Mouse (Mus musculus) ES-Bruce4 (cell line): ENCODE results near the gene Rbms3. TPM values are rescaled to one million over a fixed set of nuclear protein-coding genes. Genes with fewer than 3 reads are reported as not detected.

Experiments
- H3K27ac ChIP-seq: 2 replicates; pipeline ENCODE4 v1.5.1; 2012; ENCODE audit warnings: low read length, inconsistent platforms; ENCODE audit not compliant: insufficient read depth
- H3K27me3 ChIP-seq: 2 replicates; pipeline ENCODE4 v1.6.1; 2012; ENCODE audit warnings: mild to moderate bottlenecking, low read length, inconsistent platforms; ENCODE audit not compliant: control insufficient read depth, poor library complexity, insufficient read depth, severe bottlenecking
- H3K36me3 ChIP-seq: 2 replicates; pipeline ENCODE4 v1.6.1; 2012; ENCODE audit warnings: inconsistent platforms, mild to moderate bottlenecking, low read length, moderate library complexity; ENCODE audit not compliant: control insufficient read depth, poor library complexity, insufficient read depth, severe bottlenecking
- H3K4me1 ChIP-seq: one replicate; pipeline ENCODE4 v1.8.1; 2011; ENCODE audit warnings: low read length; ENCODE audit not compliant: control insufficient read depth, insufficient read depth
- H3K4me3 ChIP-seq: 2 replicates; pipeline ENCODE4 v1.5.1; 2011; ENCODE audit warnings: low read depth, mild to moderate bottlenecking, low read length
- H3K9ac ChIP-seq: 2 replicates; pipeline ENCODE4 v1.6.1; 2012; ENCODE audit warnings: low read depth, mild to moderate bottlenecking, inconsistent platforms; ENCODE audit not compliant: poor library complexity, severe bottlenecking
- H3K9me3 ChIP-seq: replicated peaks from 2 replicates; pipeline ENCODE4 v1.6.1; 2012; ENCODE audit warnings: mild to moderate bottlenecking, low read length, inconsistent platforms; ENCODE audit not compliant: control insufficient read depth, poor library complexity, insufficient read depth, severe bottlenecking
- CTCF ChIP-seq: IDR thresholded peaks from one replicate; pipeline ENCODE4 v1.8.1; 2011; ENCODE audit warnings: low read depth, low read length
- EP300 ChIP-seq: IDR thresholded peaks from 2 replicates; pipeline ENCODE4 v1.6.1; 2011; ENCODE audit warnings: low read depth, low read length; ENCODE audit not compliant: insufficient read depth
- POLR2A ChIP-seq: IDR thresholded peaks from one replicate; pipeline ENCODE4 v1.8.1; 2011; ENCODE audit warnings: low read length; ENCODE audit not compliant: insufficient read depth
- polyA plus RNA-seq: library from polyadenylated mRNA; stranded (reverse); fragments of >200 nt; gene quantifications from 2 replicates; pipeline ENCODE4 v1.2.4, GENCODE M21; 2011; ENCODE audit warnings: low read depth; ENCODE audit not compliant: missing spikeins, insufficient read depth, insufficient read length

The Rbms3 gene
- polyA plus RNA-seq, 1 experiment: 1.8 TPM

DNA sequence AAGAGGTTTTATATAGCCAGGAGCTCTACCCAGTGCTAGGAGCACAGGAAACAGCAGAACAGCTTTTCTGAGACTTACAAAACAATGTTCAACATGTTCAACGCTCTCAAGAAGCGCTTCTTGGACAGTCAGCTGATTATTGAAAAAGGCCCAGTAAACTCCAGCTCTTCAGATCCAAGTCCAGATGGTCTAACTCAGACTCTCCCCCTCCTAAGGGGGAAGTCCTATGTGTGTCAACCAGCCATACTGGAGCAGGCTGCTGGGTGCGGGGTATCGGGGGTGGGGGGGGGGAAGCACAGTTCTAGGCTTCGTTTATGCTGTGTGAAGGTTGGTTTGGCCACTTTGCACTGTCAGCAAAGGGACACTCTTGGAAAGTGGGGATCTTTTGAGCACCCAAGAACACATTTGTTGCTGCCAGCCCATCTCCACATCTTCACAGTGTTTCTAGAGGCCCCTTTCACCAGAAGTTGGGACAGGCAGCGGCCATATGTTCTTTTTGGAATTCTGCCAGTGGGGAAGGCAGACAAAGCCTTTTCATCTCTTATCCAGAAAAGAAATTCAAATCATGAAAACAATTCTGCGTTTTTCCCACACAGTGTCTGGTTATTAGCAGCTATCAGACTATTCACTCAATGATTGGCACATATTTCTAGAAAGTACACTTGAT, 485.5 kb downstream of the Rbms3 start:
- no peak overlapping the region for H3K4me3 ChIP-seq
- H3K9me3 ChIP-seq: no peaks in the 10 kb centered on the region
- H3K9ac ChIP-seq: no peak overlapping the region
- no peaks in the 10 kb centered on the region for H3K36me3 ChIP-seq
- no peak for TF ChIP-seq EP300
- TF ChIP-seq POLR2A: no peak
- no peak for TF ChIP-seq CTCF
- H3K4me1 ChIP-seq: no peaks in the 10 kb centered on the region
- H3K27ac ChIP-seq: no peak overlapping the region
- no peaks in the 10 kb centered on the region for H3K27me3 ChIP-seq

GRCm38 (mm10) chr9:117139971-117140370, 489.7 kb downstream of the Rbms3 start:
- Histone ChIP-seq H3K9me3 (no peaks in the 10 kb centered on the region), H3K36me3 (no peaks in the 10 kb centered on the region), H3K9ac (no peak overlapping the region), H3K27ac (no peak overlapping the region), H3K4me3 (no peak overlapping the region), H3K4me1 (no peaks in the 10 kb centered on the region), H3K27me3 (no peaks in the 10 kb centered on the region)
- no peak for TF ChIP-seq EP300
- no peak for TF ChIP-seq POLR2A
- TF ChIP-seq CTCF: no peak

DNA sequence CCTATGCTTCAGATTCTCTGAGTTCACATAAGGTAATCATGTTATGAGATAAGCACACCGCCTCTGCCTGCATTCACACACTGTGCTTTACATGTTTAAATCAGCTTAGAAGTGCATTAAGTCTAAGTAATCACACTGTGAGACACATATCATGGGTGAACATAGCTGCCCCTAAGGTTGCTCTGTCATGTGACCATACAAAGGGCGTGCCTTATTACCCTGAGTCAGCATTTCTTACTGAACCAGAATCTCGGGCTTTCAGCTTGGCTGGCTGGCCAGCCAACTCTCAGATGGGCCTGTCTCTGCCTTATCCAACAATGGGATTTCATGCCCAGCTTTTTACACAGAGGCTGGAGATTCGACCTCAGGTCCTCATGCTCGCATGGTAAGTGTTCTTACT, 493.3 kb downstream of the Rbms3 start:
- Histone ChIP-seq H3K9ac (no peak overlapping the region), H3K9me3 (no peaks in the 10 kb centered on the region), H3K27me3 (no peaks in the 10 kb centered on the region), H3K36me3 (no peaks in the 10 kb centered on the region), H3K27ac (no peak overlapping the region), H3K4me1 (no peaks in the 10 kb centered on the region), H3K4me3 (no peak overlapping the region)
- TF ChIP-seq EP300 (no peak), CTCF (no peak), POLR2A (no peak)

GRCm38 (mm10) chr9:117134043-117134442, 495.7 kb downstream of the Rbms3 start:
- no peak for TF ChIP-seq CTCF
- TF ChIP-seq EP300: no peak
- no peak for TF ChIP-seq POLR2A
- Histone ChIP-seq H3K9ac (no peak overlapping the region), H3K4me1 (no peaks in the 10 kb centered on the region), H3K27ac (no peak overlapping the region), H3K27me3 (no peaks in the 10 kb centered on the region), H3K36me3 (no peaks in the 10 kb centered on the region), H3K9me3 (no peaks in the 10 kb centered on the region), H3K4me3 (no peak overlapping the region)

DNA sequence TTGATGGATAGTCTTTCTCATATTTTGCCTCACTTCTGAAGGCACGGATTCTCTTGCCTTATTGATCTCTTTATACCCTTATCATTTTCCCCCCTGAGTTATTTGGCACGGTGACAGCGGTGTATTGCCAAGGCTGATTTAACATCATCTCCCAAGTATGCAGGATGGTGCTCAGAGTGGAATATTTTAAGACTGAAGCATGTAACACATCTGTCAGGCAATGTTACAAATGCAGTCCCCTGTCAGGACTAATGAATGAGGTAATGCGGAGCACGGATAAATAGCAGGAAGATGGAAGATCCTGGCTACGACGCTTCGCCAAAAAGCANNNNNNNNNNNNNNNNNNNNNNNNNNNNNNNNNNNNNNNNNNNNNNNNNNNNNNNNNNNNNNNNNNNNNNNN, 502.9 kb downstream of the Rbms3 start:
- no peak for TF ChIP-seq EP300
- TF ChIP-seq CTCF: no peak
- no peak for TF ChIP-seq POLR2A
- H3K27me3 ChIP-seq: no peaks in the 10 kb centered on the region

GRCm38 (mm10) chr9:117125844-117126243, 503.9 kb downstream of the Rbms3 start:
- Histone ChIP-seq H3K4me3 (no peak overlapping the region), H3K36me3 (no peaks in the 10 kb centered on the region), H3K9ac (no peak overlapping the region), H3K27me3 (no peaks in the 10 kb centered on the region), H3K4me1 (no peaks in the 10 kb centered on the region), H3K9me3 (no peaks in the 10 kb centered on the region), H3K27ac (no peak overlapping the region)
- TF ChIP-seq CTCF (no peak), POLR2A (no peak), EP300 (no peak)

More for the DNA sequence above, 502.9 kb downstream of the Rbms3 start:
- no peaks in the 10 kb centered on the region for H3K4me1 ChIP-seq
- no peak overlapping the region for H3K9ac ChIP-seq
- H3K9me3 ChIP-seq: no peaks in the 10 kb centered on the region
- no peak overlapping the region for H3K27ac ChIP-seq
- no peak overlapping the region for H3K4me3 ChIP-seq
- H3K36me3 ChIP-seq: no peaks in the 10 kb centered on the region
